9 mouse cellular contexts compared by ENCODE assay signal in the genomic region with DNA sequence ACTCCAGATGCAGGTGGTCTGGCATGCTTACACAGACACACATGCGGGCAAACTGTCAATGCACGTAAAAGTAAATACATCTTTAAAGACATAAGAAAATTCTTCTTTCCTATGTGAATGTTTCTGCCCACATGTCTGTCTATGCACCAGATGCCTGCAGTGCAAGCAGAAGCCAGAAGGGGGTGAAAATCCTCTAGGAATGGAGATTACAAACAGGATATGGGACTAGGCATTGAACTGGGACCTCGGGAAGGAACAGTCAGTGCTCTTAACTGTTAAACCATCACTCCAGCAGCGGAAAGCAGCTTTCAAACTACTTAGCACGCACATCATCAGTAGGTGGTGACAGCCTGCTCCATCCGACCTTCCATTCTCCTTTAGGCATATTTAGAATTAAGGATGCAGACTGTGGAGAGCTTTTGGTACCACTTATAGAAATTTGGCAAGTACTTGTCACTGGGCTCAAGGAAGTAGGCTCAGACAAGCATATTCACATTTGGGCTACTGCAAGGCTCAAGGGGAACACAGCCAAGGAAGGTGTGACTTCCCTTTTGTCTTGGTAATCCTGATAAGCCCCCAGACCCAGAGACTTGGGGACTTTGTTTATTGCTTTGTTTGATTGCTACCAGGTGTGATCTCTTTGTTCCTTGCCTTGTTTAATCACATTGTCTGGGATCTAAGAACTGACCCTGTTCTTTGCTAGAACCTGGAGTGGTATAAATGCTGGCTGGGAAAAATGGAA. TPM values are rescaled to one million over a fixed set of nuclear protein-coding genes. Genes with fewer than 3 reads are reported as not detected.
DNase-seq lines count a peak whose midpoint lies in the region; TF ChIP-seq lines count a peak whose summit lies in the region.
"Had no signal": no experiment of that assay in that cellular context is flagged by ENCODE, and none has a peak within 500 bp of the region (broad histone marks: within the 10 kb centered on the region; RNA-seq: fewer than 3 reads in every experiment).

No protein-coding gene starts in this region.

- no peaks in the 10 kb centered on the region for H3K9me3 ChIP-seq in heart, embryonic 10.5 days
- H3K9me3 ChIP-seq: stomach, embryonic 15.5 days had no signal

- no peaks in the 10 kb centered on the region for H3K36me3 ChIP-seq in heart, embryonic 10.5 days
- H3K36me3 ChIP-seq: stomach, embryonic 15.5 days had no signal

- 21% methylated on average over 6 of the region's 6 CpGs for WGBS in heart, embryonic 10.5 days

- DNase-seq in heart, adult 8-10 months (ENCODE audit: low spot score) = peak; percentile 68
- no peak for DNase-seq in heart, embryonic 10.5 days (ENCODE audit: low spot score)
- peak; percentile 37 for DNase-seq in Muller cell, postnatal 12 days (ENCODE audit: inconsistent ontology term)
- DNase-seq in heart, postnatal 10 days = peak; percentile 76 to 84
- peak; percentile 79 to 80 for DNase-seq in left cerebral cortex, adult 18-20 months (ENCODE audit: low spot score in 2 of 2)
- peak; percentile 54 for DNase-seq in ovary, postnatal 36 days (ENCODE audit: low spot score)
- DNase-seq in T-cell, adult 2 months (ENCODE audit: low spot score) = no peak

- TF ChIP-seq POLR2A in cortical plate, adult 2 months (IDR thresholded peaks at IDR 0.05; ENCODE audit: extremely low read depth, insufficient read depth, low read length) = no peak

- intact Hi-C loops in heart, postnatal 10 days (cut with DNase I) = loop anchor here (1.0 kb wide), 2 partner anchors 91 to 190 kb away; no protein-coding TSS in a partner anchor

- no peaks in the 10 kb centered on the region for H3K27me3 ChIP-seq in heart, embryonic 10.5 days (ENCODE audit: insufficient read depth, poor library complexity, severe bottlenecking)
- H3K27me3 ChIP-seq: stomach, embryonic 15.5 days had no signal

- peaks cover 6% of the 10 kb centered on the region; the same call in 1 of the 2 replicates for H3K4me1 ChIP-seq in heart, embryonic 10.5 days
- H3K4me1 ChIP-seq in cortical plate, adult 2 months (ENCODE audit: control insufficient read depth, insufficient read depth, low read length) = peaks cover 1% of the 10 kb centered on the region
- H3K4me1 ChIP-seq: stomach, embryonic 15.5 days had no signal

- H3K27ac ChIP-seq in heart, embryonic 10.5 days = no peak overlapping the region
- no peak overlapping the region for H3K27ac ChIP-seq in cortical plate, adult 2 months (ENCODE audit: insufficient read depth, low read length)
- H3K27ac ChIP-seq: stomach, embryonic 15.5 days had no signal

- no peak overlapping the region for H3K4me3 ChIP-seq in heart, embryonic 10.5 days
- H3K4me3 ChIP-seq in cortical plate, adult 2 months (ENCODE audit: insufficient read depth, low read length) = no peak overlapping the region
- H3K4me3 ChIP-seq: stomach, embryonic 15.5 days had no signal

- peak; percentile 71 for TF ChIP-seq CTCF in cortical plate, adult 2 months (IDR thresholded peaks at IDR 0.05; ENCODE audit: extremely low read depth, insufficient read depth, low read length)

RNA-seq across cellular contexts. Expression of a gene that starts 18.2 kb away (rescaled TPM):
- under 1 TPM in 1 of 4 experiments, not detected in 3; 0.09 TPM for total RNA-seq in heart, adult 8-10 months (2022)
- 1.1 and 1.9 TPM in 2 replicates for polyA plus RNA-seq in heart, embryonic 10.5 days (2016; fragmentation: Nextera tagmentation; extraction: Ambion mirVana)
- 0.67 and 0.85 TPM in 2 replicates for polyA plus RNA-seq in cortical plate, adult 2 months (2012; rRNA removed)
- under 1 TPM in 1 of 2 experiments, not detected in 1; 0.10 TPM for total RNA-seq in heart, postnatal 10 days (2021)
- total RNA-seq in left cerebral cortex, adult 18-20 months (2021) = under 1 TPM; 0.63 to 0.82 TPM

RNA-seq across cellular contexts. Expression of a gene that starts 42.2 kb away (rescaled TPM):
- 100 to 1,000 TPM in 2 of 4 experiments, 10 to 100 TPM in 2; 90.3 to 107 (median 102) TPM for total RNA-seq in heart, adult 8-10 months (2022)
- polyA plus RNA-seq in heart, embryonic 10.5 days (2016; fragmentation: Nextera tagmentation; extraction: Ambion mirVana) = 197 and 198 TPM in 2 replicates
- 100 and 110 TPM in 2 replicates for polyA plus RNA-seq in cortical plate, adult 2 months (2012; rRNA removed)
- total RNA-seq in heart, postnatal 10 days (2021) = 100 to 1,000 TPM; 130 to 132 TPM
- 10 to 100 TPM; 89.8 to 97.6 TPM for total RNA-seq in left cerebral cortex, adult 18-20 months (2021)

RNA-seq across cellular contexts. Expression of a gene that starts 47.4 kb away (rescaled TPM):
- total RNA-seq in heart, adult 8-10 months (2022) = 1 to 10 TPM in 1 of 4 experiments, under 1 TPM in 3; 0.40 to 1.4 (median 0.56) TPM
- 4.7 and 6.3 TPM in 2 replicates for polyA plus RNA-seq in heart, embryonic 10.5 days (2016; fragmentation: Nextera tagmentation; extraction: Ambion mirVana)
- 3.0 and 4.0 TPM in 2 replicates for polyA plus RNA-seq in cortical plate, adult 2 months (2012; rRNA removed)
- total RNA-seq in heart, postnatal 10 days (2021) = 1 to 10 TPM; 1.1 to 1.2 TPM
- 1 to 10 TPM; 1.7 to 2.9 TPM for total RNA-seq in left cerebral cortex, adult 18-20 months (2021)

Comparison
In these comparisons a context has a peak if more than half of its experiments do, and no peak if none do; other contexts are left out.
1. DNase-seq: peak in heart, adult 8-10 months (single experiment), Muller cell, postnatal 12 days (single experiment), heart, postnatal 10 days (2 of 2), left cerebral cortex, adult 18-20 months (2 of 2) and ovary, postnatal 36 days (single experiment); none in heart, embryonic 10.5 days (single experiment) and T-cell, adult 2 months (single experiment).